Mouse (Mus musculus) embryo, embryonic 10 days (tissue): Measurements from ENCODE around the gene Fam207a.

Source experiments
- DNase-seq: peaks from one replicate; pipeline ENCODE4 v3.0.0-alpha.2; 2015; ENCODE audit warnings: low spot score

Fam207a gene

DNA sequence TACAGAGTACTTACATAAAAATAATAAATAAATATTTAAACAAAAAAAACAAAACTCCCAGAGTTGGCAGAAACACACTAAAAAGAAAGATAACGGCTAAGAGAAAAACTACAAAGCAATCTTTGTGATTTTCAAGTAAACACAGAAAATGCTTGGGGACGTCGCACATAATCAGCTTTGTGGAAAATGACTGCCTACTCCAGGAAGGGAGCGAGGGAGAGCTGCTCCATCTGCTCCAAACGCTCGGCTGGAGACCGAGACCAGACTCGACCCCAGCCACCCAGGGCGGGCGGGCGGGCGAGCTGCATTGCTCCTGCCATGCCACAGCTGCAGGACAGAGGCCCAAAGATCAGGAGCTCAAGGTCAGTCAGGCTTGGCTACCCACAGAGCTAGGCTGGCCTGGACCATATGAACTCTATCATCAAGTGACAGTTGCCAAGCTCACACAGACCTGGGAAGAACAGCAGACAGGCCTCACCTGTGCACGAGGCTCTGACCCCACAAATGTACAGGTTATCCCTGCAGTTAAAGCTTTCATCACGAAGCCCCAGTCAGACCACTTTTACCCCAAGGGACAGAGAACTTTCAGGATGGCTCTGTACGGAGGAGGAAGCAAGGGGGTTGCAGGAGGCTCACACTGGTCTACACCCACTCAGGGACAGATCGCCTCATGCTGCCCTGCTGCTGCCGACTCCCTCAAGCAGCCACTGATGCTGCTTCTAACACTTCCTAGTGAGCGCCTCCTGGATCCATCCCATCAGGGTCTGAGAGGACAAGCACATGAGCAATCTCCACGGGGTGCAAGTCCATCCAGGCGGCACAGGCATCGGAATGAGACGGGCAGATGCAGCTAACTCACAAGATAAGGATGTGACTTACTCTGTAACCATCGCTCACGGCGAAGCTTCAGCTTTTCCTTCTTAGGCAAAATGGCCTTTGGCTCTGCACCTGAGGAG lies 12.3 kb downstream of the Fam207a start:
- DNase-seq = no peak

DNA sequence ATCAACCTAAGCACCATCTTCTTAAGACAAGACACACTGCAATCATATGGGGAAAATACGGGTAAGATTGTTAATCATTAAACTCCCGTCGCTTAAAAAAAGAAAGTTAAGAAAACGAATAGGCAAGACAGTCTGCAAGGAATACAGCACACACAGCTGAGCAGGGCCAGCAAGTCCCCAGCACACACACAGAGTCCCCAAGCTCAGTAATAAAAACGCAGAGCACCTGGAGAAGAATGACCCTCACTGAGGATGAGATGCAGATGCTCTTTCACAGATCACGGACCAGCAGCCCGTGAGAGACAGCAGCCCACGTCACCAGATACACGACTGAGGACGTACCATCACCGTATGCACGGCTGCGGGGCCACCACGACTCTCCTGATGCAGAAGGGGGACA lies 14.9 kb downstream of the Fam207a start:
- DNase-seq = no peak

DNA sequence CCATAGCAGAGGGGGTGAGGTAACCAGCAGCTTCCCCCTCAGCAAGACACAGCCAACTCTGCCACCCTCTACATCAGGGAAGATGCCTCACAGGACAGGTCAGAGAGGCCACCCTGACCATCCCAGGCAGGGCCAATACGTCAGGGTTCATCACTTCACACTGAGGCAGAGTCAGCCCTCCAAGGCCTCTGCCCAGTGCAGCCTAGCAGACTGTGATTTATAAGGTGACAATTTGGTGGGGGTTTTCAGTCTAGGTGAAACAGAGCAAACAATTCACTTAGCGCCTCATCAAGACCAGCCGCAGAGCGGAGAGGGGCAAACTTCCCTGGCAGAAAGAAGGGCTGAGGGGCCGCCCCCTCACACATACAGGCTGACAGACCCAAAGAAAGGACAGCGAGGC lies 17.3 kb downstream of the Fam207a start:
- no peak for DNase-seq

DNA sequence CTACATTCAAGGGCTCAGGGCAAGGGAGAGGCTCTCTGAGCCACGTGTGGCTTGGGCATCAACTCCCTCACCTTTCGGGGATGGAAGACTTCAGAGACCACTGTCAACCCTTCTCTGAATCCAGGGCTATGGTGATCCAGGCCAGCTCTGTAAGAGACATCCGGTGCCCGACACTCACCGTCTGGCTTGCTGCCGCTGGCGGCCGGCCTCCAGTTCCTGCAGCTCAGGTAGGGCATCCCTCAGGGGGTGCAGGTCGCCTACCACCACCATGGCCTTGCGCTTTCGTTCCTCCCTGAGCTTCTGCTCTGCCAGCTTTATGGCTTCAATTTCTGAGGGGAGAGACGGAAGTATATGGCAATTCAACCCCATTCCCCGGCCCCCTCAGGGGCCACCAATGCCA lies 18.4 kb downstream of the Fam207a start:
- DNase-seq = no peak

DNA sequence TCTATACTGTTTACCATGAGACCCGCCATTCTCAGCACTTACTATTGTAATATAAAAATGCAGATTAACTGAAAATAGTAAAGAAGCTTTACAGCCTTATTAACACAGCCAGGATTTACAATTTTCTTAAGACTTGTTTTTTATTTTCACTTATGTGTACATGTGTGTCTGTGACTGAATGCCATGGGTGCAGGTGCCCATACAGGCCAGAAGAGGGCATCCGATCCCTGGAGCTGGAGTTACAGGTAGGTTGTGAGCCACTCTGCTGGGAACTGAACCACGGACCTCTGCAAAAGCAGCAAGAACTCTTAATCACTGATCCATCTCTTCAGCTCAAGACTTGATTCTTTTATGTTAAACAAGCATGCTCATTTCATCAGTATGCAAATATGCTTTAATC lies 22.7 kb downstream of the Fam207a start:
- no peak for DNase-seq

DNA sequence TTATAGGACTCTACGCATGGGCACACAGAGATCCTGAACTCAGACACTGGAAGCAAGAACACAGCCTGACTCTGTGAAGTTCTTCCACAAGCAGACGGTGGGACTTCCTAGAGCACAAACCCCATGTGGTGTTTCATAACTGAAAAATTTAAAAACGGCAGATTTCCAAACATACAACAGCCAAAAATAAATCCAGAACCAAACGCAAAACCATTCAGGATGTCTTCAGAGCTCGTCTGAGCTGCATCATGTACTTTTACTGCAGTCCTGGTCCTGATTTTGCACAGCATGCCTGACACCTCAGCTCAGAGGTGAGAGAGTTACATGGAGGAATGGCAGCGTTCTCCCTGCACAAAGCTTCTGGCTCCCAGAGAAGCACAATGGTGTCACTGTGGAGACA lies 24.0 kb downstream of the Fam207a start:
- no peak for DNase-seq

DNA sequence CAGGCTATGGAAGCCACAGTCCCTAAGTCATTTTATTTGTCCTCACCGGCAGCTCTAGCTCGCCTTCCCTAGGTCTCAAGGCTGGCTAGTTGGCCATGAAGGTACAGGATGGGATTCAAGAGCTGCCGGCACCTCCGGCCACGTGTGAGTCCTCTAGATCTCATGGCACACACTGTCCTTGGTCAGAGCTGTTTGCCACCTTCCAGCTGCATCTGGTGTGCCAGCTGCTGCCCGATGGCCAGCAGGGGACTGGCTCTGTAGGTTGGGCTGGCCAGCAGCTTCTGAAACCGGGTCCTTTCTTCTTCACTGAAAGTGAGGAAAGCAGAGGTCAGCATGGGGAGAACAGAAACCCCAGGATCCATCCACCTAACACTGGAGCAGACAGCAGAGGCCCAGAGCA lies 27.4 kb downstream of the Fam207a start:
- DNase-seq = no peak

DNA sequence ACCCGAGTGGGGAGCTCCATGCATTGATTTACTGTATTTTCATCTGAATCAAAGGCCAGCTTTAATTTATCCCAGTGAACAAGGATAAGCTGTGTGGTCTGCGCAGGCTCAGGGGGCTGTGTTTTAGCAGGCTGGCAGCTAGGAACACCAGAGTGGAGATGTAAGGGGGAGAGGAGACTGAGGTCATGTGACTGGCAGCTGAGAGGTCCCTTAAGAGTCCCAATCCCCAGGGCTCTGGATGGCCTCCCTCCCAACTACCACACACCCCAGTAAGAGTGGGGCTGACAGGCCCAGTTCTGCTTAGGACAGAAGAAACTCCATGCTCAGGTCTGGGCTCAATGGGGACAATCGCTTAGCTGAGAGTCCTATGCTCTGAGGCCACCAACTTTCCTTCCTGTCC lies 29.8 kb downstream of the Fam207a start:
- DNase-seq = no peak

DNA sequence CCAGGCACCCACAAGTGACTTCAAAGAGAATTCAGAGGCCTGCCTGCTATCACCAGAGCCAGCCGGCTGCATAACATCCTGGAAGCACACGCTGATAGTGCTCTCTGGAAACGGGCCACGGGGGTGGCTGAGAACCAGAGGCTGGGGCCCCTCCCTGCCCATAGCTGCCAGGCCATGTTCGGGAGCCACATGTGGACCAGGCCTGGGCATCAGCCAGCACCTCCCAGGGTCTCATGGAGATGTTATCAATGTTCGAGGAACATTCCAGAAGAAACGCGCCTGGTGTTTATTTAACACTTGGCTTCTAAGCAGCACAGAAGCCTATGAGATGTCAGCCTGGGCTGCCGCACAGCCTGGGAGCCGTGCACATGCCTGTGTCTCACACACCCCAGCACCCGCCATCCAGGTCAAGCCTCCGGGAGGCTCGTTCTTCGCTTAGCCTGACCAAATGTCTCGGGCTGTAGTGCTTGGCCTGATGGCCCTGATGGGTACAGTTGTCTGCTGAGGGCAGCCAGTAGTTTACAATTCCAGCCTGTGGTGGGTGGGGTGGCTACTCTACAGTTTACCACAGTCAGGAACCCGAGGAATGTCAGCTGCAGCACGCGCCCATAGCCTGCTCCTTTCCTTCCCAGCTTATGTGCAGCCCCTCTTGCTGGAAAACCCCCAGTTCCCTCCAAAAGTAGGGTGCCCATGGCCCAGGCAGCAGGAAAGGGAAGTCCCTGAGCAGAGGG lies 31.2 kb downstream of the Fam207a start:
- DNase-seq = peak; percentile 39

DNA sequence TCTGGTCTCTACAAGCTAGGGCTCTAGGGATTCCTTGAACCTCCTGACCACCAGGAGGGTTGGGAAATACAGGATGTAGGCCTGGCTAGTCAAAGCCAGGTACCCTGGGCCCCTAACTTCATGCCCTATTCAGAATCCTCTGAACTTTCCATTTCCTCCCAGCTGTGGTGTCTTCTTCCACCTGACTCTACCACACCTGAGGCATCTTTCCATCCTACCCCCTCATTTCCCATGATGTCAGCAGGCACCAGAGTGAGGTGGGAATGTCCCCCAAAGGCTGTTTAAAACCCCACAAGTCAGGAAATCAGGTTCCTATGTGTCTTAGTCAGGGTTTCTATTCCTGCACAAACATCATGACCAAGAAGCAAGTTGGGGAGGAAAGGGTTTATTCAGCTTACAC lies 33.8 kb downstream of the Fam207a start:
- no peak for DNase-seq

DNA sequence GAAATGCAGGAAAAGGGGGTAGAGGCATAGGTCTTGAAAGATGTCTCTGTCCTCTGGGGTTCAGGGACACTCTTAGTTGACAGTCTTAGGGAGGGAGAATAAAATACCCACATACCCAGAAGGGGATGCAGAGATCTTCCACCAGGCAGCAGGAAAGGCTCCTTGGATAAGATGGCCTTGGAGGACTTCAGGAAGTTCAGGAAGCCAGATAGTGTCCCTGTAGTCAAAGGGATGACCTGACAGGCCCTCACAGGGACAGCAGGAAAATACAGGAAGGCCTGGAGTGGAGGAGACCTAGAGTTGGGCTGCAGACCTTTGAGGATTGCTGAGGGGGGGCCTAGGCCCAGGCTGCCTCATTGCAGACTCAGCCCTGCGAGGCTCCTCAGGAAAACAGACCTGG lies 35.6 kb downstream of the Fam207a start:
- no peak for DNase-seq

DNA sequence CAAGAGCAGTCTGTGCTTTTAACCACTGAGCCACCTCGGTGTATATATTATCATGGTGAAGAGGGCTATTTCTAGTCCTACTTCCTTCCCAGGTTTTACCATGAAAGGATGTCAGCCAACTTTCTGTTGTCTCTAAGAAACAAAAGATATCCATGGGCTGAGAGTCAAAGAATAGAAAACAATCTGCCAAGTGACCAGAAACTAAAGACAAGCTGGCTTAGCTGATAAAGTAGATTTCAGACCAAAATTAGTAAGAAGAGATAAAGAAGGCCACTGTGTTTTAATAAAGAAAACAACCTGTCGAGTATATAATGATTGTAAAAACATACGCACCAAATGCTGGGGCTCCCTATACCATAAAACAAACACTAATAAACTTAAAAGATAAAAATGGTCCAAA lies 38.7 kb downstream of the Fam207a start:
- DNase-seq = no peak

DNA sequence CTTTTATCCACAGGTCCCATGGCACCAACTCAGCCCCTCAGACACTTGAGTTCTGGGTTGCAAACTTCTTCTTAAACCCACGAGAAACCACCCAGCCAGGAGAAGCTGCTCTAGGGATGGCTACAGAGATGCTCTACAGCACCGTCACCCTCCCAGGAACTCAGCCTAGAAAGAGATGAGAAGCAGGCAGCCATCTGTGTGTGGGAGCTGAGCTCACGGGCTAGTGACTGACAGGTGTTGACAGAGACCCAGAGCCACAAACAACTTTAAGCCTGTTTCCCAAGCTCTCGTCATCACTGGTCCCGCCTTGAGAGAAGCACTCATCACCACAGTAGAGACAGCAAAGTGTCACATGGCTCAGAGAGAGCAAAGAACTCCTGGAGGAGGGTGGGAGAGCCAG lies 43.4 kb downstream of the Fam207a start:
- no peak for DNase-seq

DNA sequence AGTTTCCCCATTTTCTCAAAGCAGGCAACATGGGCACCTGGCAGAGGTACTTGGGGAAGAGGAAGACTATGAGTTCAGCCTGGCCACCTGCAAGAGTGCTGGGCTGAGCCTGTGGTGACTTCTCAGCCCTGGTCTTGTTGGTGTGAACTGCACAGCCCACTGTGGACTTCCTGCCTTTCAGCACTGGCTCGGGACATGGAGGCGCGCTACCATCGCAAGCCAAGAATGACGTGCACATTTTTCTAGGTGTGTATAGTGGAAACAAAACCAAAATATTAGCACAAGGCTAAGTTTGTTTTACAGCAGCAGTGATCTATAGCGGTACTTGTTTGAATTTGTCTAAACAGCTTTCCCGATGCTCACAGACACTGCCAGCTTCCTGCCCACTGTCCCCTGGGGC lies 44.1 kb downstream of the Fam207a start:
- no peak for DNase-seq

DNA sequence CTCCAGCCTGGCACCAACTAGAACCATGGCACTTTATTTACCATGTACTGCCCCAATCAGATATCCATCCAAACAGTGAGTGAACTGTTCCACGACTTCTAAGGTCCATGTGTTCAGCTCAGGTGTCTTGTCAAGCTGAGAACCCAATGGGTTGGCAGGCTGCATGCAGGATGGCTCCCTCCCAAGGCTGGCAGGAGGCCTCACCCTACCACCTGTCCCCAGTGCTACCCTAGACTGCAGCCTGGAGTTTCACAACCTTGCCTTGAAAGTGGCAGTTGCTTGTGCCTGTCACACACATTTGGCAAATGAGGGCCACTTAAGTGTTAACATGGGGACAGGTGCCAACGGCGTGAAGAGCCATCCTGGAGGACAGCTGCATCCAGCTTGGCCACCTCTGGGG lies 44.8 kb downstream of the Fam207a start:
- DNase-seq = no peak

DNA sequence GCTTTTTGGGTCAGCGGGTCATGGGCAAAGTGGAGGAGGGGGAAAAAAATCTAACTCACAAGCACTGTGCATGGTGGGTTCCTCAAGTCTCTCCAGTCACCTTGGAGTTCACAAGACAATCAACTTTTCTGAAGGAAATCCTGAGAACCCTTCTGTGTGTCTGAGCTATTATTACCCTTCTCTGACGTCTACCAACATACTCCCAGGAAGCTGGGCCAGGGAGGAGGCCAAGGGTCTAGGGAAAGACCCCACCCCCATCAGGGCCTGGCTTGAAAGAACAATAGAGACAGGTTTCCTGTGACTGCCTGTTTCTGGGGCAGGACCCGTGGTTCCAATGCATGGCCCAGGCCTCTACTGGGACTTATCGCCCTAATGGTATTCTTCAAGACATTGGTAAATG lies 46.9 kb downstream of the Fam207a start:
- DNase-seq = no peak

DNA sequence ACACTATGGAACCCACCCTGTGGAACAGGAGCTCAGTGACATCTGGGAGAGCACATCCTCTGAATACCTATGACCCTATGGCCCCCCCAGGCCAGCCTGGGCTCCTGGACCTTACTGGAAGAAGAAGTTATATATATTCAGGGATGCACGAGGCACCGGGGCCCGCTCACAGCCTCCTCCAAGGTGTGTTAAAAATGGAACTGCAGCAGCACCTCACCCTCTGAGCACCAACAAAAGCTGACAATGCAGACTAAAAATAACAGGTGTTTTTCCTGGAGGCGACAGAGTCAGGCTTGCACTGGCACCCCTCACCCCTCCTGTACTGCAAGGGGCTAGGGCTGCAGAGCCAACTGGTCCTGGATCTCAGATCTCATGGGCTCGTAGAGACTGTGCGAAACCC lies 48.2 kb downstream of the Fam207a start:
- DNase-seq = no peak

DNA sequence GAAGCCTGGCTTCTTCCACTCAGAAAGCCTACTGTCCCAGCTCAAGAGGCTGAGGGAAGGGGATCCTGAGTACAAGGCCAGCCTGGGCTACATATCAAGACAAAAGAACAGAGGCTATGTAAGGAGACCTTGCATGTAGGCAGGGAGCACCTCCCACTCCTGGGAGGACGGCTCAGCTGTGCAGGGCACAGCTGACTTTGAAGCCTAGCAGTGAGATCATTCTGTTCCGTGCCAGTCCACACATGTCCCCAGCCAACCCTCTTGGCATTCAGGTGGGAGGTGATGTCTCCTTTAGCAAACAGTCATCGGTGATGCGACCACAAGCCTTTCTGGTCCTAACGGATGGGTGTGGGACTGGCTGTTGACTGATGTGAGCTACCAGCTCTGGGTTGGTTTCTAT lies 49.7 kb downstream of the Fam207a start:
- no peak for DNase-seq

DNA sequence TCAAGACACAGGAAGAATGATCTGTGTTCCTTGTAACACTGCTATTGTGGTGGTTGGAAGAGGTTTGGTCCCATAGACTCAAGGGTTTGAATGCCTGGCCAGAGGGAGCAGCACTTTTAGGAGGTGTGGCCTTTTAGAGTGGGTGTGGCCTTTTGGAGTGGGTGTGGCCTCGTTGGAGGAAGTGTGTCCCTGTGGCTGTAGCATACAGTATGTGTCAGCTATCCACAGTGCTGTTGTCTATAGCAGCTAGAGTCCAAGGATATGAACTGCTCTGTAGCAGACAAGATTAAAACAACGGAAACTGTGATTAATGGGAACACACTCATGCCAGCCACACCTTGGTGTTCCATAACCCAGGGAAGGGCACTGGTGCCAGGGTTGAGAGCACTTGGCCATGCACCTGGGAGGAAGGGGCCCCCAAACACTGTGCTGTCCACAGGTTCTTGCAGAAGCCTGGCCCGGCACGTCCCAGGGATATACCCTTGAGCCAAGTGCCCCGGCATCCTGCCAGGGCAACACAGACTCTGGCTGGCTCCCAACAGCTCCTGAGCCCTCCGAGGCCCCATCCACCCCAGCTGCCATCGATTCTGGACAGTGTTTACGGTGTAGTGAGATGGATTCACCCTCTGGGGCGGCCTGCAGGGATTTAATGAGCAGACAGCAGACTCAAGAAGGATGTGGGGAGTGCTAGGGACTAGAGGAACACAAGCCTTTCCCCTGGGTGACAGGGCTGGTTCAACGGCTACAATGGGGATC lies 51.2 kb downstream of the Fam207a start:
- DNase-seq = no peak

DNA sequence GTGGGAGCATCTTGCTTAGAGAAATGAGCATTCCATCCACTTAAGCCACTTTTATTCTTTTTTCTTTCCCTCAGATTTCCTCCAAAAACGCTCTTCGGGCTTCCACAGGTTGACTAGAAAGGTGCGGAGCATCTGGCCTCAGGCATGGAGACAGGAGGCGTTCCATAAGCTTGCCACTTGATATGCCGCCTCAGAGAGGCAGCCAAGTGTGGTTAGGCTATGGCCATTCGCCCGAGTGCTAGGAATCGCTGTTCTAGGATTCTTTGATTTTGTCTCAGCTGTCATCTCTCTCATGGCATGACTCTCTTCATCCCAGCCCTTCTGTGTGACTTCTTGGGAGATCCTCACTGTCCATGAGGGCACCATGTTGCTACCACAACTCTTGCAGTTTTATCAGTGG lies 54.4 kb downstream of the Fam207a start:
- no peak for DNase-seq

DNA sequence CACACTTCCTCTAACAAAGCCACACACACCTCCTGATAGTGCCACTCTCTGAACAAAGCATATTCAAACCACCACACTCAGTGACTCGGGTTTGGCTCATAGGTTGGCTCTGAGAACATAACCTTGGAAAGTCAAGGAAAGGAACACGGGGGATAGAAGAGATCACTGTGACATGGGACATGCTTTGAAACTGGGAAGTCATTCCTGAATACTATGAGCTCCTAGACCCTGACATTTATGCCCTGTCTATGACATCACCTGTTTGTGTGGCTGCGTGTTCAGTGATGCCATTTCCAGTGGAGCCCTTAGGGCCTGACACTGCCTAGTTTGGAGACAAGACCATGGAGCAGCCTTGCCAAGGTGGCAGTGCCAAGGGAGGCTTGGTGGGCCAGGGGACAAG lies 57.9 kb downstream of the Fam207a start:
- DNase-seq = no peak

DNA sequence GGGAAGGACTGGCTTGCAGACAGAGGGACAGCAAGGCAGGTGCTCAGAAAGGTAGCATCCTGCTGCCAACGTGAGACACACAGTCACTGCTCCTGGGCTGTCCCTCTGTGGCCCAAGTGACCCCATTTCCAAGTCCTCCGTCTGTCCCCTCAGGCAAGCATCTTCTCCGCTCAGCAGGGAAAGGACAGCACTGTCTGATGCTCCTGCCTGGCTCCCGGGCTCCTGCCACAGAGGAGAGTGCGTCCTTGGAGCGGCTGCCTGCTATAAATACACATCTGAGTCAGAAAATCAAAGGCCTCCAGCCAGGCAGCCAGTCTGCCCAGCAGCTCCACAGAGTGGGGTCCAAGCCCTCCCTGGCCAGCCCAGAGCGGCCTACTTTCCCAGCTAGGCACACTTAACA lies 59.1 kb downstream of the Fam207a start:
- DNase-seq = no peak
